Mouse (Mus musculus): Measurements from ENCODE around the gene Rnf40. TPM values are rescaled to one million over a fixed set of nuclear protein-coding genes. Genes with fewer than 3 reads are reported as not detected.

The Rnf40 gene
- 51.6 and 54.9 TPM in 2 replicates for polyA plus RNA-seq (2015; fragmentation: Nextera tagmentation; extraction: Ambion mirVana)

- Histone ChIP-seq H3K27me3 (no peaks in the 10 kb centered on the region), H3K4me1 (peaks cover 18% of the 10 kb centered on the region), H3K4me3 (peak within 1 kb of the TSS; percentile 90), H3K36me3 (peaks cover 56% of the 10 kb centered on the region), H3K27ac (peak within 1 kb of the TSS; percentile 52; the same call in 1 of the 2 replicates), H3K9me3 (no peaks in the 10 kb centered on the region), H3K4me2 (replicated peaks) (peak within 1 kb of the TSS; percentile 92), H3K9ac (peak within 1 kb of the TSS; percentile 86)
- under 1% methylated on average over 50 of the region's 50 CpGs for WGBS
- ATAC-seq (ENCODE audit: low FRiP score, low read depth), result peak; percentile 99
Measured at GRCm38 (mm10) chr7:127588011-127588871, at the start of gene Rnf40, which contains the start of gene Ccdc189. Gene Rnf40 (plus strand): TSS chr7:127588767. Gene Ccdc189 (minus strand): TSS chr7:127588595.

GRCm38 (mm10) chr7:127541671-127542070, 46.9 kb upstream of the Rnf40 start:
- no peaks in the 10 kb centered on the region for H3K9me3 ChIP-seq
- H3K27ac ChIP-seq, result no peak overlapping the region
- ATAC-seq (ENCODE audit: low FRiP score, low read depth), result no peak
- peaks cover 94% of the 10 kb centered on the region for H3K36me3 ChIP-seq
- no peak overlapping the region for H3K4me2 ChIP-seq (replicated peaks)
- H3K9ac ChIP-seq, result no peak overlapping the region
- H3K4me1 ChIP-seq, result no peaks in the 10 kb centered on the region
- 95% methylated on average over 3 of the region's 3 CpGs for WGBS
- no peak overlapping the region for H3K4me3 ChIP-seq
- no peaks in the 10 kb centered on the region for H3K27me3 ChIP-seq

- no peak overlapping the region for H3K9ac ChIP-seq
- 90% methylated on average over 15 of the region's 15 CpGs for WGBS
- peaks cover 75% of the 10 kb centered on the region for H3K36me3 ChIP-seq
- H3K27me3 ChIP-seq, result no peaks in the 10 kb centered on the region
- H3K27ac ChIP-seq, result no peak overlapping the region
- no peak overlapping the region for H3K4me2 ChIP-seq (replicated peaks)
- H3K4me3 ChIP-seq, result no peak overlapping the region
- H3K4me1 ChIP-seq, result no peaks in the 10 kb centered on the region
- no peaks in the 10 kb centered on the region for H3K9me3 ChIP-seq
- ATAC-seq (ENCODE audit: low FRiP score, low read depth), result no peak
Measured at GRCm38 (mm10) chr7:127549116-127549835, 39.3 kb upstream of the Rnf40 start.

- H3K4me3 ChIP-seq, result no peak overlapping the region
- H3K27ac ChIP-seq, result no peak overlapping the region
- 95% methylated on average over 8 of the region's 8 CpGs for WGBS
- no peak overlapping the region for H3K4me2 ChIP-seq (replicated peaks)
- H3K4me1 ChIP-seq, result no peaks in the 10 kb centered on the region
- peaks cover 77% of the 10 kb centered on the region for H3K36me3 ChIP-seq
- no peaks in the 10 kb centered on the region for H3K9me3 ChIP-seq
- no peak for ATAC-seq (ENCODE audit: low FRiP score, low read depth)
- H3K27me3 ChIP-seq, result no peaks in the 10 kb centered on the region
- no peak overlapping the region for H3K9ac ChIP-seq
Measured at GRCm38 (mm10) chr7:127551558-127551957, 37.0 kb upstream of the Rnf40 start.

- Histone ChIP-seq H3K9me3 (no peaks in the 10 kb centered on the region), H3K4me3 (no peak overlapping the region), H3K4me1 (peaks cover 4% of the 10 kb centered on the region; the same call in 1 of the 2 replicates), H3K36me3 (peaks cover 85% of the 10 kb centered on the region), H3K9ac (no peak overlapping the region), H3K4me2 (replicated peaks) (no peak overlapping the region), H3K27ac (no peak overlapping the region), H3K27me3 (no peaks in the 10 kb centered on the region)
- WGBS, result 96% methylated on average over 11 of the region's 11 CpGs
- ATAC-seq (ENCODE audit: low FRiP score, low read depth), result no peak
Measured at GRCm38 (mm10) chr7:127560580-127560979, 28.0 kb upstream of the Rnf40 start.

- peaks cover 84% of the 10 kb centered on the region for H3K36me3 ChIP-seq
- 90% methylated on average over 5 of the region's 5 CpGs for WGBS
- peaks cover 4% of the 10 kb centered on the region; the same call in 1 of the 2 replicates for H3K4me1 ChIP-seq
- H3K9me3 ChIP-seq, result no peaks in the 10 kb centered on the region
- no peak for ATAC-seq (ENCODE audit: low FRiP score, low read depth)
- H3K27ac ChIP-seq, result no peak within 1 kb of the TSS
- H3K4me3 ChIP-seq, result no peak within 1 kb of the TSS
- H3K9ac ChIP-seq, result no peak within 1 kb of the TSS
- no peaks in the 10 kb centered on the region for H3K27me3 ChIP-seq
- H3K4me2 ChIP-seq (replicated peaks), result no peak within 1 kb of the TSS
Measured at GRCm38 (mm10) chr7:127561340-127561858, 27.2 kb upstream of the Rnf40 start, which contains the start of gene Tmem265. Gene Tmem265 (plus strand): TSS chr7:127561390.

- H3K27ac ChIP-seq, result no peak overlapping the region
- no peak overlapping the region for H3K9ac ChIP-seq
- H3K27me3 ChIP-seq, result no peaks in the 10 kb centered on the region
- peaks cover 72% of the 10 kb centered on the region for H3K36me3 ChIP-seq
- H3K4me3 ChIP-seq, result no peak overlapping the region
- WGBS, result 81% methylated on average over 6 of the region's 6 CpGs
- ATAC-seq (ENCODE audit: low FRiP score, low read depth), result no peak
- no peaks in the 10 kb centered on the region for H3K9me3 ChIP-seq
- peaks cover 4% of the 10 kb centered on the region; the same call in 1 of the 2 replicates for H3K4me1 ChIP-seq
- H3K4me2 ChIP-seq (replicated peaks), result no peak overlapping the region
Measured at GRCm38 (mm10) chr7:127564381-127565150, 24.0 kb upstream of the Rnf40 start.

- under 1% methylated on average over 17 of the region's 17 CpGs for WGBS
- H3K27ac ChIP-seq, result peak within 1 kb of the TSS; percentile 76
- ATAC-seq (ENCODE audit: low FRiP score, low read depth), result peak; percentile 98
- no peaks in the 10 kb centered on the region for H3K27me3 ChIP-seq
- peak within 1 kb of the TSS; percentile 83 for H3K9ac ChIP-seq
- peak within 1 kb of the TSS; percentile 85 for H3K4me3 ChIP-seq
- no peaks in the 10 kb centered on the region for H3K9me3 ChIP-seq
- peak within 1 kb of the TSS; percentile 97 for H3K4me2 ChIP-seq (replicated peaks)
- H3K36me3 ChIP-seq, result peaks cover 24% of the 10 kb centered on the region
- H3K4me1 ChIP-seq, result peaks cover 22% of the 10 kb centered on the region
Measured at GRCm38 (mm10) chr7:127572895-127573471, 15.6 kb upstream of the Rnf40 start, which contains the start of gene Phkg2. Gene Phkg2 (plus strand): TSS chr7:127573340.

- H3K4me2 ChIP-seq (replicated peaks), result peak overlapping the region; percentile 97
- peak; percentile 70 for ATAC-seq (ENCODE audit: low FRiP score, low read depth)
- no peaks in the 10 kb centered on the region for H3K27me3 ChIP-seq
- H3K27ac ChIP-seq, result peak overlapping the region; percentile 61; the same call in 1 of the 2 replicates
- peaks cover 22% of the 10 kb centered on the region for H3K4me1 ChIP-seq
- H3K9me3 ChIP-seq, result no peaks in the 10 kb centered on the region
- peaks cover 29% of the 10 kb centered on the region for H3K36me3 ChIP-seq
- peak overlapping the region; percentile 85 for H3K4me3 ChIP-seq
- H3K9ac ChIP-seq, result peak overlapping the region; percentile 83
- 0% methylated on average over 19 of the region's 28 CpGs for WGBS
Measured at GRCm38 (mm10) chr7:127573503-127574008, 15.0 kb upstream of the Rnf40 start.

GRCm38 (mm10) chr7:127574115-127574514, 14.5 kb upstream of the Rnf40 start:
- H3K9ac ChIP-seq, result peak overlapping the region; percentile 83
- H3K27me3 ChIP-seq, result no peaks in the 10 kb centered on the region
- H3K4me3 ChIP-seq, result peak overlapping the region; percentile 85
- H3K4me2 ChIP-seq (replicated peaks), result peak overlapping the region; percentile 97
- ATAC-seq (ENCODE audit: low FRiP score, low read depth), result no peak
- H3K36me3 ChIP-seq, result peaks cover 27% of the 10 kb centered on the region
- 17% methylated on average over 7 of the region's 7 CpGs for WGBS
- no peaks in the 10 kb centered on the region for H3K9me3 ChIP-seq
- H3K27ac ChIP-seq, result no peak overlapping the region
- peaks cover 22% of the 10 kb centered on the region for H3K4me1 ChIP-seq

GRCm38 (mm10) chr7:127583260-127583659, 5.3 kb upstream of the Rnf40 start:
- no peak overlapping the region for H3K4me3 ChIP-seq
- H3K9ac ChIP-seq, result no peak overlapping the region
- no peak for ATAC-seq (ENCODE audit: low FRiP score, low read depth)
- peaks cover 63% of the 10 kb centered on the region for H3K36me3 ChIP-seq
- H3K27ac ChIP-seq, result no peak overlapping the region
- no peaks in the 10 kb centered on the region for H3K9me3 ChIP-seq
- H3K4me1 ChIP-seq, result peaks cover 10% of the 10 kb centered on the region
- WGBS, result 91% methylated on average over 6 of the region's 6 CpGs
- H3K4me2 ChIP-seq (replicated peaks), result no peak overlapping the region
- no peaks in the 10 kb centered on the region for H3K27me3 ChIP-seq
